Comparison of ENCODE assay signal across 32 mouse cellular contexts in genomic region chr5:74654527-74654926, GRCm38 (mm10). TPM values are rescaled to one million over a fixed set of nuclear protein-coding genes. Genes with fewer than 3 reads are reported as not detected.
DNase-seq lines count a peak whose midpoint lies in the region; ATAC-seq lines count a peak whose summit lies in the region.
"Had no signal": no experiment of that assay in that cellular context is flagged by ENCODE, and none has a peak within 500 bp of the region (broad histone marks: within the 10 kb centered on the region; RNA-seq: fewer than 3 reads in every experiment).

No protein-coding gene starts in this region.

- no peak overlapping the region for H3K4me3 ChIP-seq in kidney, embryonic 15.5 days (replicated peaks)
- H3K4me3 ChIP-seq: embryonic facial prominence, embryonic 13.5 days; limb, embryonic 12.5 days; midbrain, embryonic 12.5 days; neural tube, embryonic 15.5 days; stomach, embryonic 15.5 days had no signal

- H3K4me1 ChIP-seq in kidney, embryonic 15.5 days = no peaks in the 10 kb centered on the region
- H3K4me1 ChIP-seq: midbrain, embryonic 12.5 days; neural tube, embryonic 15.5 days; stomach, embryonic 15.5 days had no signal

- no peaks in the 10 kb centered on the region for H3K27me3 ChIP-seq in kidney, embryonic 15.5 days
- H3K27me3 ChIP-seq: CH12.LX; embryonic facial prominence, embryonic 13.5 days; limb, embryonic 12.5 days; midbrain, embryonic 12.5 days; neural tube, embryonic 15.5 days; stomach, embryonic 15.5 days had no signal

- WGBS in kidney, embryonic 15.5 days = 78% methylated on average over 6 of the region's 6 CpGs

- no peak overlapping the region for H3K4me2 ChIP-seq in kidney, embryonic 15.5 days
- H3K4me2 ChIP-seq: embryonic facial prominence, embryonic 13.5 days; heart, embryonic 11.5 days; hindbrain, embryonic 14.5 days; limb, embryonic 12.5 days; liver, embryonic 11.5 days; midbrain, embryonic 12.5 days; neural tube, embryonic 15.5 days; stomach, embryonic 15.5 days had no signal

- no peaks in the 10 kb centered on the region for H3K36me3 ChIP-seq in kidney, embryonic 15.5 days
- H3K36me3 ChIP-seq: embryonic facial prominence, embryonic 13.5 days; G1E; limb, embryonic 12.5 days; midbrain, embryonic 12.5 days; neural tube, embryonic 15.5 days; stomach, embryonic 15.5 days had no signal

- intact Hi-C loops in heart, postnatal 36 days (cut with DNase I) = no loop called here

- no peaks in the 10 kb centered on the region for H3K9me3 ChIP-seq in kidney, embryonic 15.5 days (replicated peaks)
- H3K9me3 ChIP-seq: embryonic facial prominence, embryonic 13.5 days; G1E; limb, embryonic 12.5 days; midbrain, embryonic 12.5 days; neural tube, embryonic 15.5 days; stomach, embryonic 15.5 days had no signal

- ATAC-seq in kidney, embryonic 15.5 days (replicated peaks; ENCODE audit: low FRiP score) = no peak
- ATAC-seq: forebrain, embryonic 14.5 days; liver, postnatal 0 days had no signal

- no peak overlapping the region for H3K27ac ChIP-seq in kidney, embryonic 15.5 days
- H3K27ac ChIP-seq: embryonic facial prominence, embryonic 13.5 days; hindbrain, embryonic 14.5 days; limb, embryonic 12.5 days; midbrain, embryonic 12.5 days; neural tube, embryonic 15.5 days; stomach, embryonic 15.5 days had no signal

- no peak overlapping the region for H3K9ac ChIP-seq in kidney, embryonic 15.5 days
- H3K9ac ChIP-seq: embryonic facial prominence, embryonic 13.5 days; hindbrain, embryonic 14.5 days; limb, embryonic 12.5 days; liver, postnatal 0 days; midbrain, embryonic 12.5 days; neural tube, embryonic 15.5 days; stomach, embryonic 15.5 days had no signal

- DNase-seq in heart, adult 18-20 months = peak; percentile 48 to 70
- no peak for DNase-seq in heart, postnatal 36 days
- peak; percentile 65 for DNase-seq in NIH3T3 (ENCODE audit: low read depth)
- DNase-seq in fibroblast of lung, adult 2 months (ENCODE audit: low read depth) = peak; percentile 81
- DNase-seq in lung, postnatal 14 days = peak; percentile 24
- no peak for DNase-seq in thymus, adult 18-20 months
- DNase-seq: adrenal gland, adult 8-10 months; B cell, adult 2 months; cerebellum, adult 2 months; cerebellum, postnatal 36 days; embryo, embryonic 11 days; gastrocnemius, postnatal 10 days; heart, postnatal 10 days; kidney, adult 2 months; kidney, postnatal 14 days; layer of hippocampus, postnatal 36 days; liver, postnatal 0 days; right cerebral cortex, adult 18-20 months; right cerebral cortex, postnatal 4 days had no signal

RNA-seq across cellular contexts. Expression of gene Lnx1, which starts 48.2 kb away (rescaled TPM):
- total RNA-seq in heart, adult 18-20 months (2021) = 10 to 100 TPM; 13.6 to 15.3 TPM
- 10 to 100 TPM in 1 of 2 experiments, 1 to 10 TPM in 1; 8.2 to 10.1 TPM for total RNA-seq in heart, postnatal 36 days (2021)
- polyA plus RNA-seq in kidney, embryonic 15.5 days (2015; fragmentation: Nextera tagmentation; extraction: Ambion mirVana) = 1.7 and 2.0 TPM in 2 replicates
- total RNA-seq: megakaryocyte, adult 5-6 weeks had no signal
- polyA plus RNA-seq: G1E had no signal

Comparison
In these comparisons a context has a peak if more than half of its experiments do, and no peak if none do; other contexts are left out.
1. DNase-seq: peak in heart, adult 18-20 months (2 of 2), NIH3T3 (single experiment), fibroblast of lung, adult 2 months (single experiment) and lung, postnatal 14 days (single experiment); none in heart, postnatal 36 days (0 of 2) and thymus, adult 18-20 months (0 of 2).